Mouse (Mus musculus) liver, embryonic 12.5 days (tissue): Measurements from ENCODE around the gene Olfr435. TPM values are rescaled to one million over a fixed set of nuclear protein-coding genes. Genes with fewer than 3 reads are reported as not detected.

Experiments used
- ATAC-seq: fragments of 200-750 bp; cut with Nextera tagmentation; 2 replicates; pipeline ENCODE4 v1.8.0; 2017; ENCODE audit warnings: moderate number of reproducible peaks, mild to moderate bottlenecking, moderate library complexity
- H3K27ac ChIP-seq: fragments of 300-500 bp; sonication (generic); 2 replicates; pipeline ENCODE4 v1.5.1; 2016; ENCODE audit warnings: mild to moderate bottlenecking
- H3K27me3 ChIP-seq: fragments of 300-500 bp; sonication (generic); replicated peaks from 2 replicates; pipeline ENCODE4 v1.6.1; 2016; ENCODE audit warnings: mild to moderate bottlenecking, moderate library complexity
- H3K36me3 ChIP-seq: fragments of 300-500 bp; sonication (generic); 2 replicates; pipeline ENCODE4 v1.6.1; 2016; ENCODE audit warnings: mild to moderate bottlenecking, moderate library complexity
- H3K4me1 ChIP-seq: fragments of 300-500 bp; sonication (generic); 2 replicates; pipeline ENCODE4 v1.6.1; 2016
- H3K4me2 ChIP-seq: fragments of 300-500 bp; sonication (generic); 2 replicates; pipeline ENCODE4 v1.6.1; 2016; ENCODE audit warnings: mild to moderate bottlenecking, moderate library complexity
- H3K4me3 ChIP-seq: fragments of 300-500 bp; sonication (generic); 2 replicates; pipeline ENCODE4 v1.5.1; 2016; ENCODE audit warnings: mild to moderate bottlenecking, moderate library complexity
- H3K9ac ChIP-seq: fragments of 300-500 bp; sonication (generic); 2 replicates; pipeline ENCODE4 v1.6.1; 2016; ENCODE audit warnings: mild to moderate bottlenecking, moderate library complexity
- H3K9me3 ChIP-seq: fragments of 300-500 bp; sonication (generic); replicated peaks from 2 replicates; pipeline ENCODE4 v1.6.1; 2016; ENCODE audit warnings: mild to moderate bottlenecking, moderate library complexity
- WGBS: fragments of 180-500 bp; shearing (Covaris S2); methylation state at CpG from one replicate; pipeline ENCODE4 v1.1.7; 2016; ENCODE audit not compliant: insufficient replicate concordance; 5-methylcytosine and 5-hydroxymethylcytosine counted together
- polyA plus RNA-seq: library from polyadenylated mRNA; unstranded; fragments of >200 nt; fragmentation: Nextera tagmentation; extraction: Ambion mirVana; gene quantifications from 2 replicates; pipeline ENCODE4 v1.2.1, GENCODE M21; 2016

Olfr435 gene
- polyA plus RNA-seq, 1 experiment from 2014 or later: not detected

DNA sequence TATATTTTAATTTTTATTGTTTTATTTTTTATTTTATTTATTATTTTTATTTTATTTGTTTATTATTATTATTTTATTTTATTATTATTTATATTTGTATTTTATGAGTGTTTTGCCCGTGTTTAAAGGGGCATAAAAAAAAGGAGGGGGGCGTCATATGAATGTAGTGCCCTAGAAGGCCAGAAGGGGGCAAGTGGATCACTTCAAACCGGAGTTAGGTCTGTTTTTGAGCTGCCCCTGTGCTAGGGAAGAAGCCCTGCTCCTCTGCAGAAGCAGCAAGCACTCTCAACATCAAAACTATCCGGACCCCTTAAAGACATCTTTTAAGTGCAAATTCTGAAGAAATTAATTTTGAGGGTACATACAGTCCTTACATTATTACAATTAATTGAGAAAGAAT, 45.1 kb downstream of the Olfr435 start:
- no peaks in the 10 kb centered on the region for H3K9me3 ChIP-seq
- no peak overlapping the region for H3K27ac ChIP-seq
- H3K4me1 ChIP-seq: no peaks in the 10 kb centered on the region
- no peak overlapping the region for H3K4me3 ChIP-seq
- H3K9ac ChIP-seq: no peak overlapping the region
- H3K27me3 ChIP-seq: no peaks in the 10 kb centered on the region
- no peaks in the 10 kb centered on the region for H3K36me3 ChIP-seq
- 6% methylated on average over 4 of the region's 4 CpGs for WGBS
- ATAC-seq: no peak
- H3K4me2 ChIP-seq: no peak overlapping the region

DNA sequence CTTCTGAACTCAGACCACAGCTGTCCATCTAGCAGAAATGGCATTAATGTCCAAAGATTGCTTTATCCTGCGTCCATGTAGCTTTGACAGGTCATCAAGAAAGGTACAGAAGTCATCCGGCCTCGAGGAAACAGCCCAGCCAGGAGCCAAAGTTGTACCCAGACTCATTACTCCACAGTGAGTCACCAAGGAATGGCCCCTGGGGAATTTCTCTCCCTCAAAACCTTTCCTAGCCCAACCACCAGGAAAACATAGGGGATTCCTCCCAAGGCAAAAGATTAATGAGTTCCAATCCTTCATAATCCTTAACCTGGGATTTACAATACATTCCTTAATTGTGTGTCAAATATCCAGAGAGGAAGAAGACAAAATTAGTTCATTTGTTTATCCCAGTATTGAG, 50.5 kb downstream of the Olfr435 start:
- no peak overlapping the region for H3K27ac ChIP-seq
- ATAC-seq: no peak
- H3K4me2 ChIP-seq: no peak overlapping the region
- H3K36me3 ChIP-seq: no peaks in the 10 kb centered on the region
- no peaks in the 10 kb centered on the region for H3K27me3 ChIP-seq
- H3K4me1 ChIP-seq: 0 out of 2 replicates have a peak, but pooled peaks cover 3% of the 10 kb centered on the region
- 41% methylated on average over 3 of the region's 3 CpGs for WGBS
- H3K9me3 ChIP-seq: no peaks in the 10 kb centered on the region
- H3K4me3 ChIP-seq: no peak overlapping the region
- H3K9ac ChIP-seq: no peak overlapping the region

DNA sequence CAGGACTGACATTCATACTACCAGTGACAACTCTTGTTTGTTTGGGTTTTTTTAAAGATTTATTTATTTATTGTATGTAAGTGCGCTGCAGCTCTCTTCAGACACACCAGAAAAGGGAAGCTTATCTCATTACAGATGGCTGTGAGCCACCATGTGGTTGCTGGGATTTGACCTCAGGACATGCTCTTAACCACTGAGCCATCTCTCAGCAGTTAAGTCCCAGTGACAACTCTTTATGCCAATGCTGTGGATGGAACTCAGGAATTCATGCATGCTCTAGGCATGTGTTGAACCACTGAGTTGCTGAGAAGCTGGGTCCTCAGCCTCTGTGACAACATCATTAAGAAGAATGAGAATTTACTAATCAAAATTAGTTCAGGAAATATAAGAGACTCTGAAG, 56.0 kb downstream of the Olfr435 start:
- no peak for ATAC-seq
- no peak overlapping the region for H3K9ac ChIP-seq
- no peaks in the 10 kb centered on the region for H3K9me3 ChIP-seq
- H3K36me3 ChIP-seq: no peaks in the 10 kb centered on the region
- H3K4me1 ChIP-seq: 0 out of 2 replicates have a peak, but pooled peaks cover 3% of the 10 kb centered on the region
- H3K4me2 ChIP-seq: no peak overlapping the region
- no peak overlapping the region for H3K4me3 ChIP-seq
- no peaks in the 10 kb centered on the region for H3K27me3 ChIP-seq
- 24% methylated on average over 1 of the region's 1 CpGs for WGBS
- no peak overlapping the region for H3K27ac ChIP-seq

Other genes with a start within 250 kb of the Olfr435 start
- not detected in 2 replicates for gene Olfr444, start 248.1 kb upstream of the Olfr435 start, polyA plus RNA-seq
- gene Olfr441, start 90.8 kb upstream of the Olfr435 start, polyA plus RNA-seq: not detected in 2 replicates
- gene Olfr237-ps1, start 50.6 kb upstream of the Olfr435 start, polyA plus RNA-seq: not detected in 2 replicates
- gene Olfr437, start 33.9 kb upstream of the Olfr435 start, polyA plus RNA-seq: not detected in 2 replicates
- gene Olfr13, start 25.0 kb upstream of the Olfr435 start, polyA plus RNA-seq: not detected in 2 replicates
- gene Olfr434, start 15.9 kb downstream of the Olfr435 start, polyA plus RNA-seq: not detected in 2 replicates
- gene Olfr47, start 34.4 kb downstream of the Olfr435 start, polyA plus RNA-seq: not detected in 2 replicates
- 2.3 and 2.5 TPM in 2 replicates for gene Arhgef5, start 68.4 kb downstream of the Olfr435 start, polyA plus RNA-seq
- gene Nobox, start 112.4 kb downstream of the Olfr435 start, polyA plus RNA-seq: 0.17 TPM in 1 of 2 replicates, not detected in the other